Mouse (Mus musculus) G1E (cell line): ENCODE results near the gene Phactr4.

Source experiments
- CTCF ChIP-seq: IDR thresholded peaks from 2 replicates; pipeline ENCODE4 v1.5.1; 2012; ENCODE audit warnings: low read depth, low read length, inconsistent platforms, mixed read lengths
- GATA1 ChIP-seq: IDR thresholded peaks from 2 replicates; pipeline ENCODE4 v1.6.1; 2012; ENCODE audit warnings: borderline replicate concordance, low read length, inconsistent platforms, mixed read lengths
- GATA2 ChIP-seq: IDR thresholded peaks from 2 replicates; pipeline ENCODE4 v1.6.1; 2012; ENCODE audit warnings: low read depth, low read length, inconsistent platforms, borderline replicate concordance
- POLR2AphosphoS5 ChIP-seq: IDR thresholded peaks from 2 replicates; pipeline ENCODE4 v1.6.1; 2012; ENCODE audit warnings: low read depth, low read length, inconsistent platforms; ENCODE audit not compliant: insufficient replicate concordance
- TAL1 ChIP-seq: conservative IDR thresholded peaks from 2 replicates; pipeline ENCODE4 v1.6.1; 2012; ENCODE audit warnings: low read depth, low read length, inconsistent platforms, mixed read lengths

GRCm38 (mm10) chr4:132311801-132312200 is 110.5 kb downstream of the Phactr4 start:
- no peak for TF ChIP-seq CTCF
- no peak for TF ChIP-seq GATA1
- TF ChIP-seq POLR2AphosphoS5: peak; percentile 69; the same call in 1 of the 2 replicates
- TF ChIP-seq TAL1: no peak
- no peak for TF ChIP-seq GATA2
